Mouse (Mus musculus) limb, embryonic 11.5 days (tissue): Measurements from ENCODE around the gene Arvcf. TPM values are rescaled to one million over a fixed set of nuclear protein-coding genes. Genes with fewer than 3 reads are reported as not detected.

Experiments
- ATAC-seq: fragments of 200-750 bp; cut with Nextera tagmentation; 2 replicates; pipeline ENCODE4 v1.8.0; 2017; ENCODE audit warnings: low read depth; ENCODE audit not compliant: insufficient number of reproducible peaks, low FRiP score, low TSS enrichment
- DNase-seq: peaks from one replicate; pipeline ENCODE4 v3.0.0-alpha.2; 2015; ENCODE audit warnings: low spot score
- H3K27ac ChIP-seq: fragments of 300-500 bp; sonication (generic); replicated peaks from 2 replicates; pipeline ENCODE4 v1.5.1; 2014; ENCODE audit warnings: low read depth, mild to moderate bottlenecking, low read length
- H3K27me3 ChIP-seq: fragments of 300-500 bp; sonication (generic); 2 replicates; pipeline ENCODE4 v1.6.1; 2014; ENCODE audit warnings: mild to moderate bottlenecking, low read length, mixed read lengths; ENCODE audit not compliant: control insufficient read depth, insufficient read depth
- H3K36me3 ChIP-seq: fragments of 300-500 bp; sonication (generic); 2 replicates; pipeline ENCODE4 v1.6.1; 2014; ENCODE audit warnings: mild to moderate bottlenecking, low read length, moderate library complexity, mixed read lengths; ENCODE audit not compliant: control insufficient read depth, insufficient read depth
- H3K4me1 ChIP-seq: fragments of 300-500 bp; sonication (generic); 2 replicates; pipeline ENCODE4 v1.6.1; 2014; ENCODE audit warnings: low read length, mixed read lengths; ENCODE audit not compliant: control insufficient read depth, insufficient read depth
- H3K4me2 ChIP-seq: fragments of 300-500 bp; sonication (generic); 2 replicates; pipeline ENCODE4 v1.6.1; 2014; ENCODE audit warnings: low read depth, mild to moderate bottlenecking, moderate library complexity; ENCODE audit not compliant: severe bottlenecking
- H3K4me3 ChIP-seq: fragments of 300-500 bp; sonication (generic); 2 replicates; pipeline ENCODE4 v1.5.1; 2014; ENCODE audit warnings: low read depth, low read length
- H3K9ac ChIP-seq: fragments of 300-500 bp; sonication (generic); 2 replicates; pipeline ENCODE4 v1.6.1; 2014; ENCODE audit warnings: mild to moderate bottlenecking, low read length
- H3K9me3 ChIP-seq: fragments of 300-500 bp; sonication (generic); 2 replicates; pipeline ENCODE4 v1.6.1; 2016; ENCODE audit warnings: low read length; ENCODE audit not compliant: control insufficient read depth
- WGBS: fragments of 180-500 bp; shearing (Covaris S2); extraction: QIAGEN DNeasy Blood & Tissue Kit; methylation state at CpG from one replicate; pipeline ENCODE4 v1.1.7; 2014; 5-methylcytosine and 5-hydroxymethylcytosine counted together
- polyA plus RNA-seq: library from polyadenylated mRNA; unstranded; fragments of >200 nt; fragmentation: Nextera tagmentation; extraction: Ambion mirVana; gene quantifications from 2 replicates; pipeline ENCODE4 v1.2.1, GENCODE M21; 2014

Gene Arvcf
- 32.9 and 33.2 TPM in 2 replicates for polyA plus RNA-seq

GRCm38 (mm10) chr16:18347931-18348600, at the start of gene Arvcf, which contains the start of gene Tango2:
Arvcf (plus strand) TSS chr16:18348182.
Tango2 (minus strand) TSS chr16:18348103.
- H3K4me3 ChIP-seq = peak within 1 kb of the TSS; percentile 71
- H3K27ac ChIP-seq = no peak within 1 kb of the TSS
- ATAC-seq (peak; percentile 81), DNase-seq (peak; percentile 94)
- WGBS = under 1% methylated on average over 44 of the region's 44 CpGs
- no peaks in the 10 kb centered on the region for H3K36me3 ChIP-seq
- H3K27me3 ChIP-seq = peaks cover 14% of the 10 kb centered on the region
- H3K9ac ChIP-seq = peak within 1 kb of the TSS; percentile 55
- H3K9me3 ChIP-seq = no peaks in the 10 kb centered on the region
- H3K4me1 ChIP-seq = peaks cover 7% of the 10 kb centered on the region; the same call in 1 of the 2 replicates
- H3K4me2 ChIP-seq = peak within 1 kb of the TSS; percentile 98

GRCm38 (mm10) chr16:18308159-18308558, 39.8 kb upstream of the Arvcf start:
- no peaks in the 10 kb centered on the region for H3K36me3 ChIP-seq
- ATAC-seq (no peak), DNase-seq (no peak)

GRCm38 (mm10) chr16:18318992-18319391, 29.0 kb upstream of the Arvcf start:
- no peak overlapping the region for H3K27ac ChIP-seq
- H3K36me3 ChIP-seq = peaks cover 2% of the 10 kb centered on the region; the same call in 1 of the 2 replicates
- H3K9ac ChIP-seq = no peak overlapping the region
- H3K4me3 ChIP-seq = no peak overlapping the region
- DNase-seq (no peak), ATAC-seq (no peak)
- H3K27me3 ChIP-seq = no peaks in the 10 kb centered on the region
- no peak overlapping the region for H3K4me2 ChIP-seq
- WGBS = 77% methylated on average over 3 of the region's 3 CpGs
- H3K4me1 ChIP-seq = no peaks in the 10 kb centered on the region
- H3K9me3 ChIP-seq = no peaks in the 10 kb centered on the region

More at GRCm38 (mm10) chr16:18308159-18308558, 39.8 kb upstream of the Arvcf start:
- 82% methylated on average over 1 of the region's 1 CpGs for WGBS
- Histone ChIP-seq H3K4me2 (no peak overlapping the region), H3K9ac (no peak overlapping the region), H3K27me3 (no peaks in the 10 kb centered on the region), H3K4me3 (no peak overlapping the region), H3K9me3 (no peaks in the 10 kb centered on the region), H3K4me1 (no peaks in the 10 kb centered on the region), H3K27ac (no peak overlapping the region)

GRCm38 (mm10) chr16:18321443-18321842, 26.5 kb upstream of the Arvcf start:
- Histone ChIP-seq H3K4me2 (no peak overlapping the region), H3K27me3 (no peaks in the 10 kb centered on the region), H3K4me3 (no peak overlapping the region), H3K27ac (no peak overlapping the region), H3K9ac (no peak overlapping the region), H3K36me3 (peaks cover 2% of the 10 kb centered on the region; the same call in 1 of the 2 replicates), H3K9me3 (no peaks in the 10 kb centered on the region), H3K4me1 (no peaks in the 10 kb centered on the region)
- WGBS = 76% methylated on average over 2 of the region's 2 CpGs
- DNase-seq = no peak
- ATAC-seq = no peak

- peaks cover 2% of the 10 kb centered on the region; the same call in 1 of the 2 replicates for H3K36me3 ChIP-seq
- H3K4me3 ChIP-seq = no peak overlapping the region
- ATAC-seq (no peak), DNase-seq (no peak)
- H3K27me3 ChIP-seq = no peaks in the 10 kb centered on the region
- no peak overlapping the region for H3K9ac ChIP-seq
- WGBS = 87% methylated on average over 2 of the region's 2 CpGs
- H3K4me1 ChIP-seq = no peaks in the 10 kb centered on the region
- H3K4me2 ChIP-seq = no peak overlapping the region
- H3K27ac ChIP-seq = no peak overlapping the region
- H3K9me3 ChIP-seq = no peaks in the 10 kb centered on the region
Observed at GRCm38 (mm10) chr16:18323460-18323859, 24.5 kb upstream of the Arvcf start.

- Histone ChIP-seq H3K27me3 (no peaks in the 10 kb centered on the region), H3K4me3 (no peak overlapping the region), H3K27ac (no peak overlapping the region), H3K4me2 (no peak overlapping the region), H3K4me1 (no peaks in the 10 kb centered on the region), H3K36me3 (peaks cover 2% of the 10 kb centered on the region; the same call in 1 of the 2 replicates), H3K9ac (no peak overlapping the region), H3K9me3 (no peaks in the 10 kb centered on the region)
- DNase-seq (no peak), ATAC-seq (no peak)
- WGBS = 91% methylated on average over 6 of the region's 6 CpGs
Observed at GRCm38 (mm10) chr16:18324031-18324430, 24.0 kb upstream of the Arvcf start.

- Histone ChIP-seq H3K4me3 (no peak overlapping the region), H3K36me3 (peaks cover 2% of the 10 kb centered on the region; the same call in 1 of the 2 replicates), H3K27me3 (no peaks in the 10 kb centered on the region), H3K4me2 (no peak overlapping the region), H3K4me1 (no peaks in the 10 kb centered on the region), H3K9me3 (no peaks in the 10 kb centered on the region), H3K27ac (no peak overlapping the region), H3K9ac (no peak overlapping the region)
- no peak for DNase-seq
- ATAC-seq = no peak
- WGBS = 78% methylated on average over 4 of the region's 4 CpGs
Observed at GRCm38 (mm10) chr16:18325741-18326140, 22.2 kb upstream of the Arvcf start.

GRCm38 (mm10) chr16:18327936-18328335, 20.0 kb upstream of the Arvcf start:
- Histone ChIP-seq H3K4me2 (no peak overlapping the region), H3K4me3 (no peak overlapping the region), H3K27ac (no peak overlapping the region), H3K4me1 (no peaks in the 10 kb centered on the region), H3K9ac (no peak overlapping the region), H3K9me3 (no peaks in the 10 kb centered on the region), H3K36me3 (peaks cover 2% of the 10 kb centered on the region; the same call in 1 of the 2 replicates), H3K27me3 (no peaks in the 10 kb centered on the region)
- WGBS = 92% methylated on average over 9 of the region's 9 CpGs
- DNase-seq (no peak), ATAC-seq (no peak)
